Mouse (Mus musculus): ENCODE measurements at regions not wholly inside any gene's neighbourhood (a gene's known extent, or its start where the extent isn't known, plus 50 kb on each side); places are given as distances from the start of the nearest gene placed in this dataset.

- TF ChIP-seq CTCF (IDR thresholded peaks at IDR 0.05; ENCODE audit: low read depth): no peak
- TF ChIP-seq EP300 (IDR thresholded peaks at IDR 0.05; ENCODE audit: low read depth): no peak
Measured at GRCm38 (mm10) chr15:85684164-85684708, 50.5 kb upstream of the Ppara start.

Measured in heart, postnatal 0 days (tissue).